Mouse (Mus musculus): ENCODE results near the gene Zbtb41. TPM values are rescaled to one million over a fixed set of nuclear protein-coding genes. Genes with fewer than 3 reads are reported as not detected.

The Zbtb41 gene
- polyA plus RNA-seq, 1 experiment, result 8.4 TPM

DNA sequence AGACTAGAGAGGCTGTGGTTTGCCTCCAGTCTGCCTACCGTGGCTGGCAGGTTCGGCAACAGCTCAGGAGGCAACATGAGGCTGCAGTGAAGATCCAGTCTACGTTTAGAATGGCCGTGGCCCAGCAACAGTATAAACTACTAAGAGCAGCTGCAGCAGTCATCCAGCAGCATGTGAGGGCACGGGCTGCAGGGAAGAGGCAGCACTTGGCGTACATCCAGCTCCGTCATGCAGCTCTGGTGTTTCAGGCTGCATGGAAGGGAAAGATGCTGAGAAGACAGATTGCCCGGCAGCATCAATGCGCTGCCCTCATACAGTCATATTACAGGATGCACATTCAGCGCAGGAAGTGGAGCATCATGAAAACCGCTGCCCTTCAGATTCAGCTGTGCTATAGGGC is 56.8 kb downstream of the Zbtb41 start:
- Histone ChIP-seq H3K27me3 (replicated peaks; ENCODE audit: control insufficient read depth, insufficient read depth, low read length) (no peaks in the 10 kb centered on the region), H3K4me3 (ENCODE audit: insufficient read depth, low read depth, low read length) (no peak overlapping the region), H3K4me1 (ENCODE audit: control insufficient read depth, insufficient read depth, low read length) (no peaks in the 10 kb centered on the region), H3K36me3 (ENCODE audit: control insufficient read depth, insufficient read depth, low read length) (no peaks in the 10 kb centered on the region), H3K27ac (ENCODE audit: insufficient read depth, low read depth, low read length) (no peak overlapping the region)
- 92% methylated on average over 11 of the region's 11 CpGs for WGBS
- no peak for TF ChIP-seq POLR2A (IDR thresholded peaks at IDR 0.05; ENCODE audit: low read depth, low read length)
- TF ChIP-seq CTCF (conservative IDR thresholded peaks at IDR 0.05; ENCODE audit: insufficient read depth, insufficient read length, low read depth, low read length), result no peak
- no peak for DNase-seq

DNA sequence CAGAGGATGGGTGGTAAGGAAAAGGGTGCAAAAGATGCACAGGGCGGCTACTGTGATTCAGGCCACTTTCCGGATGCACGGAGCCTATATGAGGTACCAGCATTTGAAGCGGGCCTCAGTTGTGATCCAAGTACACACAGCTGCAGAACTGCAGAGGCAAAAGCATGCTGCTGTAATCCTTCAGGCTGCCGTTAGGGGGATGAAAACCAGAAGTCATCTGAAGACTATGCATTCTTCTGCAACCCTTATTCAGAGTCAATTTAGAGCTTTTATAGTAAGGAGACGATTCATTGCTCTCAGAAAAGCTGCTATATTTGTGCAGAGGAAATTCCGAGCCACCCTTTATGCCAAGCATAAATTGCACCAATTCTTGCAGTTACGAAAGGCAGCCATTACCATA is 58.2 kb downstream of the Zbtb41 start:
- no peak for DNase-seq
- WGBS, result 94% methylated on average over 8 of the region's 8 CpGs
- no peaks in the 10 kb centered on the region for H3K4me1 ChIP-seq (ENCODE audit: control insufficient read depth, insufficient read depth, low read length)
- H3K27ac ChIP-seq (ENCODE audit: insufficient read depth, low read depth, low read length), result no peak overlapping the region
- H3K4me3 ChIP-seq (ENCODE audit: insufficient read depth, low read depth, low read length), result no peak overlapping the region
- H3K27me3 ChIP-seq (replicated peaks; ENCODE audit: control insufficient read depth, insufficient read depth, low read length), result no peaks in the 10 kb centered on the region
- TF ChIP-seq POLR2A (IDR thresholded peaks at IDR 0.05; ENCODE audit: low read depth, low read length) (no peak), CTCF (conservative IDR thresholded peaks at IDR 0.05; ENCODE audit: insufficient read depth, insufficient read length, low read depth, low read length) (no peak)
- H3K36me3 ChIP-seq (ENCODE audit: control insufficient read depth, insufficient read depth, low read length), result no peaks in the 10 kb centered on the region

DNA sequence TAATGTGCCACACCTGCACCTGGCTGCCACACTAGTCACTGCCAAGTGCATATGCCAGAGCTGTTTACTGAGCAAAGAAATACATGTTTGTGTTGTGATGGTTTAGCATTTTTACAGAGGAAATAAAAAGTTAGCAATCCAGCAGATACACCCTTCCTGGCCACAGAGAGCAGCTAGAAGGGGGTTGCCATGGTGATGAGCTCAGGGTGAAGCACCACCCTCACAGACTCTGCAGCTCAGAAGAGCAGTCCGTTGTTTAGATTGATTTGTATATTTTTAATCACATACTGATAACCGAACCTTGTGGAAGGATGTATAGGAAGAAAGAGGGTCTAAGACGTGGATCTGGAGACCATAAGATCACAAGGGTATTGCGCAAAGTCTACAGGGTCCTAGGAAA is 59.1 kb downstream of the Zbtb41 start:
- no peak for TF ChIP-seq CTCF (conservative IDR thresholded peaks at IDR 0.05; ENCODE audit: insufficient read depth, insufficient read length, low read depth, low read length)
- TF ChIP-seq POLR2A (IDR thresholded peaks at IDR 0.05; ENCODE audit: low read depth, low read length), result no peak
- no peaks in the 10 kb centered on the region for H3K4me1 ChIP-seq (ENCODE audit: control insufficient read depth, insufficient read depth, low read length)
- no peaks in the 10 kb centered on the region for H3K36me3 ChIP-seq (ENCODE audit: control insufficient read depth, insufficient read depth, low read length)
- 86% methylated on average over 4 of the region's 4 CpGs for WGBS
- no peak for DNase-seq
- no peaks in the 10 kb centered on the region for H3K27me3 ChIP-seq (replicated peaks; ENCODE audit: control insufficient read depth, insufficient read depth, low read length)
- no peak overlapping the region for H3K4me3 ChIP-seq (ENCODE audit: insufficient read depth, low read depth, low read length)
- no peak overlapping the region for H3K27ac ChIP-seq (ENCODE audit: insufficient read depth, low read depth, low read length)

DNA sequence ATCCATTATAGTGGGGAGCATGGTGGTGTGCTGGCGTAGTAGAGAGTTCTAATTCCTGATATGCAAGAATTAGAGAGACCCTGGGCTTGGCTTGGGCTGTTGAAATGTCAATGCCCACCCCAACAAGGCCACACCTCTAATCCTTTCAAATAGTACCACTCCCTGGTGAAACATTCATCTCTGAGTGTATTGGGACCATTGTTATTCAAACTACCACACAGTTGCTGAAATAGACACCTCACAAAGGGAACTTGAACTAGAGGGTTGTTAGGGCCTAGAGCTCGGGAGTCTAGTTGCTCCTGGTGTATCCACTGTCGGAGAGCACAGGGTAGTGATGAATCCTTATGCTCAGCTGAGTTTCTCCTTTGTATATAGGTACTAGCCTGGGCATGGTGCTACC is 72.5 kb downstream of the Zbtb41 start:
- H3K27ac ChIP-seq (ENCODE audit: insufficient read depth, low read depth, low read length), result no peak overlapping the region
- DNase-seq, result no peak
- WGBS, result 95% methylated on average over 3 of the region's 3 CpGs
- H3K36me3 ChIP-seq (ENCODE audit: control insufficient read depth, insufficient read depth, low read length), result no peaks in the 10 kb centered on the region
- TF ChIP-seq POLR2A (IDR thresholded peaks at IDR 0.05; ENCODE audit: low read depth, low read length), result no peak
- TF ChIP-seq CTCF (conservative IDR thresholded peaks at IDR 0.05; ENCODE audit: insufficient read depth, insufficient read length, low read depth, low read length), result no peak
- no peak overlapping the region for H3K4me3 ChIP-seq (ENCODE audit: insufficient read depth, low read depth, low read length)
- H3K4me1 ChIP-seq (ENCODE audit: control insufficient read depth, insufficient read depth, low read length), result no peaks in the 10 kb centered on the region
- no peaks in the 10 kb centered on the region for H3K27me3 ChIP-seq (replicated peaks; ENCODE audit: control insufficient read depth, insufficient read depth, low read length)

DNA sequence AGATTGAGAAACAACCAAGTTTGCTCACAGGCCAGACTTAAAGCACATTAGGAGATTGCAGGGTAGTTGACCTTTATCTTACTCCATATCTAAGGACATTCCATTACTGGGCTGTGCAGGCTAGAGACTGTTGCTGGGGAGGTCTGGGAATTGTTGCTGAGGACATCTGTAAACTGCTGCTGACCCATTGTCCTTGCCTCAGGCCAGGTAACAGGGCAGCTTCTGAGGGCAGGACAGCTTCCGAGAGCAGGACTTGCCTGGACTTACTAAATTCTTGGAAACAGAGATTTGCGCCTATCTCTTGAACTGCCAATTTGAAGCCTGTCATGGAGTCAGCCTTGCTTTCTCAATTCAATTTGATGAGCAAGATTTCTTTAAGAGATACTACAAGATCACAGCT is 73.3 kb downstream of the Zbtb41 start:
- no peak for DNase-seq
- TF ChIP-seq POLR2A (IDR thresholded peaks at IDR 0.05; ENCODE audit: low read depth, low read length), result no peak
- TF ChIP-seq CTCF (conservative IDR thresholded peaks at IDR 0.05; ENCODE audit: insufficient read depth, insufficient read length, low read depth, low read length), result no peak
- WGBS, result 94% methylated on average over 2 of the region's 2 CpGs
- no peaks in the 10 kb centered on the region for H3K36me3 ChIP-seq (ENCODE audit: control insufficient read depth, insufficient read depth, low read length)
- no peak overlapping the region for H3K4me3 ChIP-seq (ENCODE audit: insufficient read depth, low read depth, low read length)
- H3K27me3 ChIP-seq (replicated peaks; ENCODE audit: control insufficient read depth, insufficient read depth, low read length), result no peaks in the 10 kb centered on the region
- no peak overlapping the region for H3K27ac ChIP-seq (ENCODE audit: insufficient read depth, low read depth, low read length)
- no peaks in the 10 kb centered on the region for H3K4me1 ChIP-seq (ENCODE audit: control insufficient read depth, insufficient read depth, low read length)

DNA sequence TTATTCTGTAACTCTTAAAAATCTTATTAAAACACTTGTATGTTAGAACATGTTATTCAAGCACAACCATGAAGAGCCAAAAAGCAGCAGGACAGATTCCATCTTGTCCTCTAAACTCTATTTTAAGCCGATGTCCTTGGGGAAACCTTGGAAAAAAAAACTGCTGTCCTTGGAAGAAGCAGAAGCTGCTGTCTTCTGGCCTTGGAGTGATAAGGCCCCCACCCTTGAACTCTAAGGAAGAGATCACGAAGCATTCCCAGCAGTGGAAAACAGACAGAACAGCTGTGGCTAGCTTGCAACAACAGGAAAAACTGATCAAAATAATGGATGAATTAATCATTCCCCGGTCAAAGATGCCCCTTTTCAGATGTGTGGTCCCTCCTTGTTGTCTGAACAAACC is 74.1 kb downstream of the Zbtb41 start:
- WGBS, result 79% methylated on average over 3 of the region's 3 CpGs
- H3K27ac ChIP-seq (ENCODE audit: insufficient read depth, low read depth, low read length), result no peak overlapping the region
- H3K27me3 ChIP-seq (replicated peaks; ENCODE audit: control insufficient read depth, insufficient read depth, low read length), result no peaks in the 10 kb centered on the region
- H3K4me1 ChIP-seq (ENCODE audit: control insufficient read depth, insufficient read depth, low read length), result no peaks in the 10 kb centered on the region; the same call in 1 of the 2 replicates
- DNase-seq, result no peak
- TF ChIP-seq POLR2A (IDR thresholded peaks at IDR 0.05; ENCODE audit: low read depth, low read length) (no peak), CTCF (conservative IDR thresholded peaks at IDR 0.05; ENCODE audit: insufficient read depth, insufficient read length, low read depth, low read length) (no peak)
- H3K4me3 ChIP-seq (ENCODE audit: insufficient read depth, low read depth, low read length), result no peak overlapping the region
- H3K36me3 ChIP-seq (ENCODE audit: control insufficient read depth, insufficient read depth, low read length), result no peaks in the 10 kb centered on the region

DNA sequence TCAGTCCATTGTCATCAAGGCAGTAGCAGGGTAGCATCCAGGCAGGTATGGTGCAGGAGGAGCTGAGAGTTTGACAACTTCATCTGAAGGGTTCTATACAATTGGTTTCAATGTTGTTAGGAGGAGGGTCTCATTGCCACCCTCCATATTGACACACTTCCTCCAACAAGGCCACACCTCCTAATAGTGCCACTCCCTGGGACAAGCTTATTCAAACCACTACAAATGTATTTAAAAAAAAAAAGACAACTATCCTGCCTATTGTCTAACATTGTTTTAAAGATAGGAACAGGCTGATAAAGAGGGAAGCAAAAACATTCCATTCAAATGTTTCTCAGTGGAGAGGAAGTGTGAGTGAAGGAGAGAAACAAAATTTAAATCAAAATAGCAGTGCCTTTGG is 77.7 kb downstream of the Zbtb41 start:
- TF ChIP-seq POLR2A (IDR thresholded peaks at IDR 0.05; ENCODE audit: low read depth, low read length), result no peak
- TF ChIP-seq CTCF (conservative IDR thresholded peaks at IDR 0.05; ENCODE audit: insufficient read depth, insufficient read length, low read depth, low read length), result no peak
- DNase-seq, result no peak
- Histone ChIP-seq H3K4me3 (ENCODE audit: insufficient read depth, low read depth, low read length) (no peak overlapping the region), H3K36me3 (ENCODE audit: control insufficient read depth, insufficient read depth, low read length) (no peaks in the 10 kb centered on the region), H3K27me3 (replicated peaks; ENCODE audit: control insufficient read depth, insufficient read depth, low read length) (no peaks in the 10 kb centered on the region), H3K4me1 (ENCODE audit: control insufficient read depth, insufficient read depth, low read length) (no peaks in the 10 kb centered on the region; the same call in 1 of the 2 replicates), H3K27ac (ENCODE audit: insufficient read depth, low read depth, low read length) (no peak overlapping the region)

Data from kidney, adult 2 months (tissue).